Mouse (Mus musculus) midbrain, postnatal 0 days (tissue): ENCODE results near the gene Fh1. TPM values are rescaled to one million over a fixed set of nuclear protein-coding genes. Genes with fewer than 3 reads are reported as not detected.

Experiments used
- ATAC-seq: fragments of 200-750 bp; cut with Nextera tagmentation; 2 replicates; pipeline ENCODE4 v1.8.0; 2017; ENCODE audit warnings: moderate number of reproducible peaks, mild to moderate bottlenecking, moderate TSS enrichment, moderate library complexity; ENCODE audit not compliant: low FRiP score
- DNase-seq: peaks from one replicate; pipeline ENCODE4 v3.0.0-alpha.2; 2015; ENCODE audit warnings: low spot score
- H3K27ac ChIP-seq: fragments of 300-500 bp; sonication (generic); 2 replicates; pipeline ENCODE4 v1.5.1; 2014; ENCODE audit warnings: low read depth, mild to moderate bottlenecking, low read length, mixed read lengths
- H3K27me3 ChIP-seq: fragments of 300-500 bp; sonication (generic); 2 replicates; pipeline ENCODE4 v1.6.1; 2014; ENCODE audit warnings: low read length, control low read depth, mixed read lengths; ENCODE audit not compliant: insufficient read depth
- H3K36me3 ChIP-seq: fragments of 300-500 bp; sonication (generic); 2 replicates; pipeline ENCODE4 v1.6.1; 2014; ENCODE audit warnings: low read length, control low read depth, mixed read lengths; ENCODE audit not compliant: insufficient read depth
- H3K4me1 ChIP-seq: fragments of 300-500 bp; sonication (generic); 2 replicates; pipeline ENCODE4 v1.6.1; 2014; ENCODE audit warnings: mild to moderate bottlenecking, control low read depth, antibody characterized with exemption, low read length, mixed read lengths; ENCODE audit not compliant: insufficient read depth
- H3K4me2 ChIP-seq: fragments of 300-500 bp; sonication (generic); 2 replicates; pipeline ENCODE4 v1.6.1; 2014; ENCODE audit warnings: low read depth, mild to moderate bottlenecking, low read length, mixed read lengths; ENCODE audit not compliant: poor library complexity, severe bottlenecking
- H3K4me3 ChIP-seq: fragments of 300-500 bp; sonication (generic); 2 replicates; pipeline ENCODE4 v1.5.1; 2014; ENCODE audit warnings: low read depth, mild to moderate bottlenecking, low read length, moderate library complexity
- H3K9ac ChIP-seq: fragments of 300-500 bp; sonication (generic); replicated peaks from 2 replicates; pipeline ENCODE4 v1.6.1; 2014; ENCODE audit warnings: mild to moderate bottlenecking, low read length, moderate library complexity, mixed read lengths; ENCODE audit not compliant: poor library complexity, severe bottlenecking
- H3K9me3 ChIP-seq: fragments of 300-500 bp; sonication (generic); 2 replicates; pipeline ENCODE4 v1.6.1; 2016; ENCODE audit warnings: low read length, control low read depth
- CTCF ChIP-seq: IDR thresholded peaks from 2 replicates; pipeline ENCODE4 v1.5.1; 2016; ENCODE audit warnings: antibody characterized with exemption, mild to moderate bottlenecking
- WGBS: fragments of 180-500 bp; shearing (Covaris S2); extraction: QIAGEN DNeasy Blood & Tissue Kit; methylation state at CpG from one replicate; pipeline ENCODE4 v1.1.7; 2014; 5-methylcytosine and 5-hydroxymethylcytosine counted together
- polyA plus RNA-seq: library from polyadenylated mRNA; unstranded; fragments of >200 nt; fragmentation: Nextera tagmentation; extraction: Ambion mirVana; gene quantifications from 2 replicates; pipeline ENCODE4 v1.2.1, GENCODE M21; 2015
- total RNA-seq: library from RNA; depleted of rRNA; stranded (reverse); fragments of >200 nt; gene quantifications from 2 replicates; pipeline ENCODE4 v1.2.3, GENCODE M21; 2014

The Fh1 gene
- total and polyA plus RNA-seq, 2 experiments from 2014 or later = 48.8 to 95.0 TPM

DNA sequence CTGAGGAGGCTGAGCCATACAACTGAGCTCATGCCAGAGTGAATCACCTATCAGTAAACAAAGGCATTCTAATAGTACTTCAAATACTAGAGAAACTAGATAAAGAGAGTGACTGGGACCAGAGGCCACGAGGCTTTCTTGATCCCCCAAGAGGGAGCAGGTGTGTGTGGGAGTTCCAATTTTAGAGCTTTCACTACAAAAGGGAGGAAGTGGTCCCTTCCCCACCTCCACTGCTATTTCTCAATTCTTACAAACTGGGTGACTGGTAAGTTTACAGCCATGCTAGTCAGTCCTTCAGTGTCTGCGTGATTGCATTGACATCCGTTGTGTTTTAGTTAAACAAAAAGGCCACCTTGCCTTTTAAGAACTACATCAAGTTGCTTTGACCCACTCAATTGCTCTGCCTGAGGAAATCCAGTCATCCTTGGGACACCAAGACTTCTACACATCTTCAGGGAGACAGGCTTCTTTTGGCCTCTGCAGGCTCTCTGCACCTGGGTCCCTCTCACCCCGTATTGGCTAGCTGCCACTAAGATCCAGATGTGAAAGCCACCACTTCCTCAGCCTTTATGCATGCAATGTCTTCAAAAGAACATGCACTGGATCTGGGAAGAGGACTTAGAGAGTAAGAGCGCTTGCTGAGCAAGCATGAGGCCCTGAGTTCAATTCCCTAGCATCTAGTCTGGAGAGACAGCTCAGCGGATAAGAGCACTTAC, 15.2 kb upstream of the Fh1 start:
- Histone ChIP-seq H3K27ac (no peak overlapping the region), H3K4me1 (no peaks in the 10 kb centered on the region), H3K27me3 (no peaks in the 10 kb centered on the region), H3K9me3 (no peaks in the 10 kb centered on the region), H3K4me2 (no peak overlapping the region), H3K4me3 (no peak overlapping the region), H3K9ac (no peak overlapping the region), H3K36me3 (no peaks in the 10 kb centered on the region)
- no peak for DNase-seq
- WGBS = 85% methylated on average over 6 of the region's 6 CpGs
- ATAC-seq = no peak
- TF ChIP-seq CTCF = no peak

DNA sequence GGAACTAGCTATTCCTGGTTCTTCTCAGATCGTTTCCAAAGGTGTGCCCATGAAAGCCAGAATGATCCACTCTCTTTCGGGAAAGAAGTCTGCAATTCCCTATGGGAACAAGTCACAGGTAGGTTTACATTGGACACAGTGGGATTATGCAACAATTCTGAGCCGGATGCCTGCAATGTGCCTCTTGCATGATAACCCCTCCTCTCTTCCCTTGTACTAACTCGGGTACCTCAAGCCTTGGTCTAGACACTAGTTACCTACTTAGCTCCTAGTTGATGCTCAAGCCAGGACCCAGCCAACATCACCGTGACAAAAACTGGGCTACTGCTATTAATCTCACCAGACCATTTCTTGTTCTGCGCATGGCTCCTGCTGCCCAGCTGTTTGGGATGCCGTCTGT, 13.6 kb upstream of the Fh1 start:
- ATAC-seq (no peak), DNase-seq (no peak)
- no peak overlapping the region for H3K27ac ChIP-seq
- H3K36me3 ChIP-seq = no peaks in the 10 kb centered on the region
- no peaks in the 10 kb centered on the region for H3K9me3 ChIP-seq
- H3K9ac ChIP-seq = no peak overlapping the region
- no peak overlapping the region for H3K4me3 ChIP-seq
- no peaks in the 10 kb centered on the region for H3K27me3 ChIP-seq
- no peaks in the 10 kb centered on the region for H3K4me1 ChIP-seq
- 83% methylated on average over 7 of the region's 7 CpGs for WGBS
- TF ChIP-seq CTCF = no peak
- no peak overlapping the region for H3K4me2 ChIP-seq

DNA sequence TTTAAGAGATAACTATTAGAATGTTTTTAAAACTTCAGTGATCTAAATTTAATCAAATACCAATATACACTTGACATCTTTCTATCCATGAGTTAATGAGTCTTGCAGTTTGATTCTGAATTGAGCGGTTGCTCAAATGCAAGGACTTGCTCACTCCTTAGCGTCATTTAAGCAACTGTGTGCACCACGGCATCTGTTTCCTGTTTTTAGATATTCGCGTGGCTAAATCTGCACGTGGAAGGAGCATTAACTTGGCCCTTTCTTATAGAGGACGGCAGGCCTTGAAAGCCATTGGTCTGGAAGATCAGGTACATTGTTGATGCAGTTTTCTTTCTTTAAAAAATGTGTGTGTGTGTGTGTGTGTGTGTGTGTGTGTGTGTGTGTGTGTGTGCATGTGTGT, 12.2 kb upstream of the Fh1 start:
- ATAC-seq = no peak
- no peak overlapping the region for H3K4me3 ChIP-seq
- H3K27ac ChIP-seq = no peak overlapping the region
- no peaks in the 10 kb centered on the region for H3K4me1 ChIP-seq
- 78% methylated on average over 7 of the region's 7 CpGs for WGBS
- H3K27me3 ChIP-seq = no peaks in the 10 kb centered on the region
- H3K9me3 ChIP-seq = no peaks in the 10 kb centered on the region
- no peak overlapping the region for H3K9ac ChIP-seq
- H3K36me3 ChIP-seq = no peaks in the 10 kb centered on the region
- TF ChIP-seq CTCF = no peak
- H3K4me2 ChIP-seq = no peak overlapping the region
- DNase-seq = no peak

DNA sequence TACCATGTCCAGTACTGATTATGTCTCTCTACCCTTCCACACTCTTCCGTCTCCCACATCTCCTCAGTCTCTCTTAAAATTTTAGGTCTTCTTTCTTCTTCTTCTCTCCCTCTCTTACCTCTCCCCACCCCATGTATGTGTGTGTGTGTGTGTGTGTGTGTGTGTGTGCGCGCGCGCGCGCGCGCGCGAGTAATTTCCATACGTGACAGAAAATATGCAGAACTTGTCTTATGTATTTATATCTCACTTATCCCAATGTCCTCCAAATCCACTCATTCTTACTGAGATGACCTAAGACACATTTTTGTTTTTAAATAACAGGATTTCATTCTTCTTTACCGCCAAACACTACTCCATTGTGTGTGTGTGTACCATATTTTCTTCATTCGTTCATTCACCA, 7.0 kb upstream of the Fh1 start:
- Histone ChIP-seq H3K9me3 (no peaks in the 10 kb centered on the region), H3K4me3 (no peak overlapping the region), H3K4me2 (no peak overlapping the region), H3K9ac (no peak overlapping the region), H3K36me3 (no peaks in the 10 kb centered on the region), H3K4me1 (no peaks in the 10 kb centered on the region), H3K27ac (no peak overlapping the region), H3K27me3 (no peaks in the 10 kb centered on the region)
- TF ChIP-seq CTCF = no peak
- 99% methylated on average over 14 of the region's 14 CpGs for WGBS
- ATAC-seq (no peak), DNase-seq (no peak)

DNA sequence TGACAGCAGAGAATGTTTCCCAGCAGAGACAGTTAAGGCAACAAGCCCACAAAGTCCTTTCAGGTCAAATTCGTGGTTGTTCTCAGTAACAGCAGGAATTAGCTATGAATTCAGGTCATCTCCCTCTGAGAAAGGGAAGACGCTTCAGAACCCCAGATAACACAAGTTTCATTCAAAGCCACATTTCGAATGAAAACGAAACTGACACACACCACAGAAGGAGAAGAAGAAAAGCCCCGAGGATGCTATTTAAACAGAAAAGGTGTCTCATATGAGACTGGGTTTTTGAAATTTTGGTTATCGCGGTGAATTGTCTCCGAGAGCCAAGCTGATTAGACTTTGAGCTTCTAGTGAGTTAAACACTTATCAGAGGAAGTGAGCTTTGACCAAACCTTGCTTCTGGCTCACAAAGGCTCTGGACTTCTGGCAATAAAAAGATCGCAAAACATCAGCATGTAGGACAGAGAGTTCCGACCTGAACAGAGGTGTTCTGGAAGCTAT, 6.3 kb upstream of the Fh1 start:
- ATAC-seq = no peak

DNA sequence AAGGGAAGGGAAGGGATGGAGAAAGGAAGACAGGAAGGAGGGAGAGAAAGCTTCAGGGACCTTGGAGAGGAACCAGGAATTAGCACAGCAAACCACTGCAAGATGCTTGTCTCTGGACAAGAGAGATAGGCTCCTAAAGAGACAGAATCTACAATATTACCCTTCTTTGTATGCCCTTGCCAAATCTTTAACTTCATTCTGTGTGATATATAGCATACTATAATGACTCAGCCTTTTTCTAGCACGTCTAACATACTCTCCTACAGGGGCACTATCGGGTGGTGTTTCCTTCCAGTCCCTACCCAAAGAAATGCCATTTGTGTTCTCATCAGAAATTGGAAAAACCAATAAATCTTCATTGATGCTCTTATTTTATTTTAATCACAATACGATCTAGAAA, 5.6 kb upstream of the Fh1 start:
- WGBS = 89% methylated on average over 3 of the region's 3 CpGs
- no peak overlapping the region for H3K27ac ChIP-seq
- TF ChIP-seq CTCF = no peak

More for the DNA sequence above, 6.3 kb upstream of the Fh1 start:
- no peak for TF ChIP-seq CTCF
- Histone ChIP-seq H3K36me3 (no peaks in the 10 kb centered on the region), H3K9me3 (no peaks in the 10 kb centered on the region), H3K27ac (no peak overlapping the region), H3K4me3 (no peak overlapping the region), H3K27me3 (no peaks in the 10 kb centered on the region), H3K4me2 (no peak overlapping the region), H3K4me1 (no peaks in the 10 kb centered on the region), H3K9ac (no peak overlapping the region)
- DNase-seq = no peak
- 81% methylated on average over 10 of the region's 10 CpGs for WGBS

More for the DNA sequence above, 5.6 kb upstream of the Fh1 start:
- H3K27me3 ChIP-seq = no peaks in the 10 kb centered on the region
- no peaks in the 10 kb centered on the region for H3K36me3 ChIP-seq
- no peaks in the 10 kb centered on the region for H3K4me1 ChIP-seq
- no peak overlapping the region for H3K4me2 ChIP-seq
- no peaks in the 10 kb centered on the region for H3K9me3 ChIP-seq
- no peak overlapping the region for H3K4me3 ChIP-seq
- DNase-seq = no peak
- no peak for ATAC-seq
- H3K9ac ChIP-seq = no peak overlapping the region
